In the genomic region with DNA sequence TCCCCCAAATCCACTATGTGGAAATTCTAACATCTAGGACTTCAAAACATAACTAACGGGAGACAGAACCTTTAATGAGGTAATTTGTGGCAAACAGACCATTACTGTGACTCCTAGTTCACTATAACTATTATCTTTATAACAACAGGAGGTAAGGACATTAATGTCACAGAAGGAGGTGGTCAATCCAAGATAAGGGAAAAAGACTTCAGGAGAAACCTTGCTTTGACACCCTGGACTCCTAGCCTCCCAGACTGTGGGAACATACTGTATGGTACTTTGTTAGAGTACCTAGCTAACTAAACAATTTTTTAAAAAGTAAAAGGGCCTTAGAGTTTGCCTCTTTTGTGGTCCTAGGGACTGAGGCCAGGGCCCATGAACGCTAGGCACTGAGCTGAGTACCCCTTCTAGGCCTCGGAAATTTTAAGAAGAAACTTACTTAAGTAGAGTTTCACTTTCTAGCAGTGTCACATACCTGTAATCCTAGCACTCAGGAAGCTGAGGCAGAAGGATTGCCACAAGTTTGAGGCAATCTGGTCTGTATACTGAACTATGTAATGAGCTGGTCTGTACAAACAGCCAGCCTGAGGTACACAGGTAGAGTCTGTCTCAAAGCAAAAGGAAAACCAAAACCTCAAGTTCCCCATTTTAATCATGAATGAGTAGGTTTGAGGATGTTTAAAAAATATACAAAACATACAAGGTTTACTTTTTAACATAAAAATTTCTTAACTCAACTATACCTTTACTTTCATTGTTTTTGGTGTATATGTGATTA, we compare ENCODE assay signal across 1 mouse cellular context.
TF ChIP-seq lines count a peak whose summit lies in the region.

No protein-coding gene starts in this region.

TF ChIP-seq in MEL, 35 proteins besides CTCF, POLR2A, EP300 and RAD21:
- TF ChIP-seq TCF12 (IDR thresholded peaks at IDR 0.05; ENCODE audit: low read depth, low read length) = no peak
- no peak for TF ChIP-seq JUND (IDR thresholded peaks at IDR 0.05; ENCODE audit: low read depth, low read length)
- no peak for TF ChIP-seq BHLHE40 (IDR thresholded peaks at IDR 0.05; ENCODE audit: borderline replicate concordance, low read depth, low read length)
- no peak for TF ChIP-seq ZMIZ1 (IDR thresholded peaks at IDR 0.05; ENCODE audit: low read depth, low read length)
- TF ChIP-seq KAT2A (conservative IDR thresholded peaks at IDR 0.05; ENCODE audit: low read depth, low read length) = no peak
- peak; percentile 40; the same call in 1 of the 2 replicates for TF ChIP-seq MAX (IDR thresholded peaks at IDR 0.05; ENCODE audit: low read length)
- TF ChIP-seq RCOR1 (IDR thresholded peaks at IDR 0.05; ENCODE audit: low read depth, low read length) = 0 out of 2 replicates have a peak, but pooled peaks have one; percentile 10
- no peak for TF ChIP-seq ZC3H11A (IDR thresholded peaks at IDR 0.05; ENCODE audit: low read depth, low read length)
- TF ChIP-seq TAL1 (IDR thresholded peaks at IDR 0.05; ENCODE audit: low read length) = no peak
